Comparison of ENCODE assay signal across 9 mouse cellular contexts in genomic region chr11:70212896-70213295, GRCm38 (mm10). TPM values are rescaled to one million over a fixed set of nuclear protein-coding genes. Genes with fewer than 3 reads are reported as not detected.
DNase-seq lines count a peak whose midpoint lies in the region; ATAC-seq and TF ChIP-seq lines count a peak whose summit lies in the region.
"Had no signal": no experiment of that assay in that cellular context is flagged by ENCODE, and none has a peak within 500 bp of the region (broad histone marks: within the 10 kb centered on the region; RNA-seq: fewer than 3 reads in every experiment).

No protein-coding gene starts in this region.

- H3K9me3 ChIP-seq in midbrain, embryonic 10.5 days (replicated peaks) = no peaks in the 10 kb centered on the region
- no peaks in the 10 kb centered on the region for H3K9me3 ChIP-seq in midbrain, embryonic 16.5 days (replicated peaks; ENCODE audit: control insufficient read depth, low read length, poor library complexity, severe bottlenecking)
- no peaks in the 10 kb centered on the region for H3K9me3 ChIP-seq in hindbrain, embryonic 15.5 days
- H3K9me3 ChIP-seq in midbrain, postnatal 0 days (ENCODE audit: low read length) = no peaks in the 10 kb centered on the region
- H3K9me3 ChIP-seq: midbrain, embryonic 12.5 days had no signal

- peaks cover 60% of the 10 kb centered on the region for H3K27me3 ChIP-seq in midbrain, embryonic 10.5 days (ENCODE audit: low read depth, poor library complexity, severe bottlenecking)
- H3K27me3 ChIP-seq in midbrain, embryonic 16.5 days (ENCODE audit: control insufficient read depth, insufficient read depth, low read depth, low read length) = peaks cover 32% of the 10 kb centered on the region
- H3K27me3 ChIP-seq in hindbrain, embryonic 15.5 days = peaks cover 39% of the 10 kb centered on the region
- peaks cover 10% of the 10 kb centered on the region; the same call in 1 of the 2 replicates for H3K27me3 ChIP-seq in midbrain, postnatal 0 days (ENCODE audit: insufficient read depth, low read length)

- no peak for ATAC-seq in midbrain, embryonic 16.5 days
- ATAC-seq in hindbrain, embryonic 15.5 days (ENCODE audit: low FRiP score, low read depth) = no peak
- ATAC-seq in midbrain, postnatal 0 days (ENCODE audit: low FRiP score) = no peak

- WGBS in midbrain, embryonic 10.5 days = 14% methylated on average over 9 of the region's 9 CpGs
- 13% methylated on average over 9 of the region's 9 CpGs for WGBS in midbrain, embryonic 16.5 days
- WGBS in hindbrain, embryonic 15.5 days = 9% methylated on average over 9 of the region's 9 CpGs
- WGBS in midbrain, postnatal 0 days = 14% methylated on average over 9 of the region's 9 CpGs

- peak; percentile 45 for DNase-seq in midbrain, embryonic 10.5 days (ENCODE audit: low spot score)
- peak; percentile 75 for DNase-seq in Muller cell, postnatal 12 days (ENCODE audit: inconsistent ontology term)
- peak; percentile 87 for DNase-seq in cerebellum, adult 9-10 months
- peak; percentile 78 to 84 for DNase-seq in layer of hippocampus, postnatal 10 days (ENCODE audit: low spot score in 2 of 2)
- peak; percentile 85 for DNase-seq in midbrain, postnatal 0 days (ENCODE audit: low spot score)
- no peak for DNase-seq in ovary, postnatal 14 days (ENCODE audit: low spot score)

- H3K27ac ChIP-seq in midbrain, embryonic 10.5 days (replicated peaks) = no peak overlapping the region
- no peak overlapping the region for H3K27ac ChIP-seq in midbrain, embryonic 16.5 days (ENCODE audit: low read length)
- H3K27ac ChIP-seq in hindbrain, embryonic 15.5 days (replicated peaks) = no peak overlapping the region
- no peak overlapping the region for H3K27ac ChIP-seq in midbrain, postnatal 0 days (ENCODE audit: low read depth, low read length)
- H3K27ac ChIP-seq: midbrain, embryonic 12.5 days had no signal

- H3K4me1 ChIP-seq in midbrain, embryonic 10.5 days = peaks cover 25% of the 10 kb centered on the region
- peaks cover 18% of the 10 kb centered on the region for H3K4me1 ChIP-seq in midbrain, embryonic 16.5 days (ENCODE audit: control insufficient read depth, insufficient read depth, low read length)
- peaks cover 26% of the 10 kb centered on the region for H3K4me1 ChIP-seq in hindbrain, embryonic 15.5 days (replicated peaks)
- H3K4me1 ChIP-seq in midbrain, postnatal 0 days (ENCODE audit: insufficient read depth, low read length) = peaks cover 8% of the 10 kb centered on the region

- no peak overlapping the region for H3K4me3 ChIP-seq in midbrain, embryonic 10.5 days
- H3K4me3 ChIP-seq in midbrain, embryonic 16.5 days (ENCODE audit: low read depth, low read length) = no peak overlapping the region
- no peak overlapping the region for H3K4me3 ChIP-seq in hindbrain, embryonic 15.5 days
- H3K4me3 ChIP-seq in midbrain, postnatal 0 days (ENCODE audit: low read depth, low read length) = no peak overlapping the region

- no peak overlapping the region for H3K4me2 ChIP-seq in midbrain, embryonic 16.5 days (ENCODE audit: low read length)
- H3K4me2 ChIP-seq in hindbrain, embryonic 15.5 days = peak overlapping the region; percentile 84; the same call in 1 of the 2 replicates
- no peak overlapping the region for H3K4me2 ChIP-seq in midbrain, postnatal 0 days (ENCODE audit: low read depth, low read length, poor library complexity, severe bottlenecking)

- peaks cover 11% of the 10 kb centered on the region for H3K36me3 ChIP-seq in midbrain, embryonic 10.5 days
- H3K36me3 ChIP-seq in midbrain, embryonic 16.5 days (ENCODE audit: control insufficient read depth, insufficient read depth, low read length) = 0 out of 2 replicates have a peak, but pooled peaks cover 2% of the 10 kb centered on the region
- peaks cover 6% of the 10 kb centered on the region; the same call in 1 of the 2 replicates for H3K36me3 ChIP-seq in hindbrain, embryonic 15.5 days
- H3K36me3 ChIP-seq in midbrain, postnatal 0 days (ENCODE audit: insufficient read depth, low read length) = 0 out of 2 replicates have a peak, but pooled peaks cover 8% of the 10 kb centered on the region

- peak; percentile 88 for TF ChIP-seq CTCF in midbrain, postnatal 0 days (IDR thresholded peaks at IDR 0.05)

- H3K9ac ChIP-seq in midbrain, embryonic 16.5 days (ENCODE audit: low read depth, low read length) = no peak overlapping the region
- H3K9ac ChIP-seq in hindbrain, embryonic 15.5 days = no peak overlapping the region
- no peak overlapping the region for H3K9ac ChIP-seq in midbrain, postnatal 0 days (replicated peaks; ENCODE audit: low read length, poor library complexity, severe bottlenecking)
- H3K9ac ChIP-seq: midbrain, embryonic 12.5 days had no signal

RNA-seq across cellular contexts. Expression of gene Slc16a11, which starts 0.3 kb away (rescaled TPM):
- polyA plus RNA-seq in midbrain, embryonic 10.5 days (2016; fragmentation: Nextera tagmentation; extraction: Ambion mirVana) = 1.2 and 1.3 TPM in 2 replicates
- 6.9 and 7.8 TPM in 2 replicates for polyA plus RNA-seq in midbrain, embryonic 16.5 days (2015; fragmentation: Nextera tagmentation; extraction: Ambion mirVana)
- polyA plus RNA-seq in hindbrain, embryonic 15.5 days (2015; fragmentation: Nextera tagmentation; extraction: Ambion mirVana) = 7.6 and 8.1 TPM in 2 replicates
- 10 to 100 TPM; 32.8 to 39.6 TPM for total RNA-seq in layer of hippocampus, postnatal 10 days (2021)
- 22.2 and 28.2 TPM in 2 replicates for total RNA-seq in midbrain, postnatal 0 days (2014; rRNA removed)
- polyA plus RNA-seq in midbrain, postnatal 0 days (2015; fragmentation: Nextera tagmentation; extraction: Ambion mirVana) = 15.2 and 18.0 TPM in 2 replicates

RNA-seq across cellular contexts. Expression of gene Slc16a13, which starts 8.0 kb away (rescaled TPM):
- polyA plus RNA-seq in midbrain, embryonic 10.5 days (2016; fragmentation: Nextera tagmentation; extraction: Ambion mirVana) = 16.0 and 18.9 TPM in 2 replicates
- 12.7 and 13.6 TPM in 2 replicates for polyA plus RNA-seq in midbrain, embryonic 16.5 days (2015; fragmentation: Nextera tagmentation; extraction: Ambion mirVana)
- 14.3 and 16.5 TPM in 2 replicates for polyA plus RNA-seq in hindbrain, embryonic 15.5 days (2015; fragmentation: Nextera tagmentation; extraction: Ambion mirVana)
- 10 to 100 TPM in 1 of 2 experiments, 1 to 10 TPM in 1; 9.2 to 12.1 TPM for total RNA-seq in layer of hippocampus, postnatal 10 days (2021)
- 9.9 and 26.1 TPM in 2 replicates for total RNA-seq in midbrain, postnatal 0 days (2014; rRNA removed)
- polyA plus RNA-seq in midbrain, postnatal 0 days (2015; fragmentation: Nextera tagmentation; extraction: Ambion mirVana) = 9.9 and 10.1 TPM in 2 replicates

RNA-seq across cellular contexts. Expression of gene Bcl6b, which starts 16.7 kb away (rescaled TPM):
- polyA plus RNA-seq in midbrain, embryonic 10.5 days (2016; fragmentation: Nextera tagmentation; extraction: Ambion mirVana) = 4.8 and 5.0 TPM in 2 replicates
- 5.1 and 5.3 TPM in 2 replicates for polyA plus RNA-seq in midbrain, embryonic 16.5 days (2015; fragmentation: Nextera tagmentation; extraction: Ambion mirVana)
- 5.5 and 5.6 TPM in 2 replicates for polyA plus RNA-seq in hindbrain, embryonic 15.5 days (2015; fragmentation: Nextera tagmentation; extraction: Ambion mirVana)
- total RNA-seq in layer of hippocampus, postnatal 10 days (2021) = 1 to 10 TPM; 4.3 to 7.4 TPM
- total RNA-seq in midbrain, postnatal 0 days (2014; rRNA removed) = 3.8 and 6.8 TPM in 2 replicates
- 2.4 and 2.7 TPM in 2 replicates for polyA plus RNA-seq in midbrain, postnatal 0 days (2015; fragmentation: Nextera tagmentation; extraction: Ambion mirVana)

RNA-seq across cellular contexts. Expression of gene 0610010K14Rik, which starts 24.8 kb away (rescaled TPM):
- 241 and 244 TPM in 2 replicates for polyA plus RNA-seq in midbrain, embryonic 10.5 days (2016; fragmentation: Nextera tagmentation; extraction: Ambion mirVana)
- polyA plus RNA-seq in midbrain, embryonic 16.5 days (2015; fragmentation: Nextera tagmentation; extraction: Ambion mirVana) = 165 and 167 TPM in 2 replicates
- polyA plus RNA-seq in hindbrain, embryonic 15.5 days (2015; fragmentation: Nextera tagmentation; extraction: Ambion mirVana) = 168 and 175 TPM in 2 replicates
- total RNA-seq in layer of hippocampus, postnatal 10 days (2021) = 10 to 100 TPM; 44.8 to 55.3 TPM
- total RNA-seq in midbrain, postnatal 0 days (2014; rRNA removed) = 43.0 and 76.9 TPM in 2 replicates
- 138 and 154 TPM in 2 replicates for polyA plus RNA-seq in midbrain, postnatal 0 days (2015; fragmentation: Nextera tagmentation; extraction: Ambion mirVana)

RNA-seq across cellular contexts. Expression of gene Gm21988, which starts 26.7 kb away (rescaled TPM):
- polyA plus RNA-seq in midbrain, embryonic 10.5 days (2016; fragmentation: Nextera tagmentation; extraction: Ambion mirVana) = 9.6 and 10.7 TPM in 2 replicates
- polyA plus RNA-seq in midbrain, embryonic 16.5 days (2015; fragmentation: Nextera tagmentation; extraction: Ambion mirVana) = 12.0 and 12.7 TPM in 2 replicates
- 13.7 TPM in 2 replicates for polyA plus RNA-seq in hindbrain, embryonic 15.5 days (2015; fragmentation: Nextera tagmentation; extraction: Ambion mirVana)
- 1 to 10 TPM; 6.6 to 8.7 TPM for total RNA-seq in layer of hippocampus, postnatal 10 days (2021)
- total RNA-seq in midbrain, postnatal 0 days (2014; rRNA removed) = 3.4 and 5.5 TPM in 2 replicates
- 18.6 and 20.1 TPM in 2 replicates for polyA plus RNA-seq in midbrain, postnatal 0 days (2015; fragmentation: Nextera tagmentation; extraction: Ambion mirVana)
